Mouse (Mus musculus) E14TG2a.4 (cell line): ENCODE data around the gene Ankar.

Experiments
- CTCF ChIP-seq: conservative IDR thresholded peaks from 2 replicates; pipeline ENCODE4 v1.5.1; 2014; ENCODE audit warnings: low read length
- NANOG ChIP-seq: IDR thresholded peaks from 2 replicates; pipeline ENCODE4 v1.6.1; 2014; ENCODE audit warnings: borderline replicate concordance, low read length, mixed read lengths
- POU5F1 ChIP-seq: IDR thresholded peaks from 2 replicates; pipeline ENCODE4 v1.6.1; 2014; ENCODE audit warnings: low read length, borderline replicate concordance

- TF ChIP-seq CTCF = no peak; the same call in 1 of the 2 replicates
- no peak for TF ChIP-seq POU5F1
- TF ChIP-seq NANOG = no peak
Observed at GRCm38 (mm10) chr1:72609887-72610877, 90.2 kb downstream of the Ankar start.
